Mouse (Mus musculus) layer of hippocampus, adult 11-12 months (tissue): ENCODE results near the gene Tceal1.
"Not testable (repeated sequence)": the region's sequence is repeated elsewhere in the genome, so short reads cannot be mapped to it uniquely, and the experiment has no call there.

Experiments
- DNase-seq: peaks from one replicate; pipeline ENCODE4 v3.0.0; 2022; ENCODE audit warnings: low spot score

Gene Tceal1

DNA sequence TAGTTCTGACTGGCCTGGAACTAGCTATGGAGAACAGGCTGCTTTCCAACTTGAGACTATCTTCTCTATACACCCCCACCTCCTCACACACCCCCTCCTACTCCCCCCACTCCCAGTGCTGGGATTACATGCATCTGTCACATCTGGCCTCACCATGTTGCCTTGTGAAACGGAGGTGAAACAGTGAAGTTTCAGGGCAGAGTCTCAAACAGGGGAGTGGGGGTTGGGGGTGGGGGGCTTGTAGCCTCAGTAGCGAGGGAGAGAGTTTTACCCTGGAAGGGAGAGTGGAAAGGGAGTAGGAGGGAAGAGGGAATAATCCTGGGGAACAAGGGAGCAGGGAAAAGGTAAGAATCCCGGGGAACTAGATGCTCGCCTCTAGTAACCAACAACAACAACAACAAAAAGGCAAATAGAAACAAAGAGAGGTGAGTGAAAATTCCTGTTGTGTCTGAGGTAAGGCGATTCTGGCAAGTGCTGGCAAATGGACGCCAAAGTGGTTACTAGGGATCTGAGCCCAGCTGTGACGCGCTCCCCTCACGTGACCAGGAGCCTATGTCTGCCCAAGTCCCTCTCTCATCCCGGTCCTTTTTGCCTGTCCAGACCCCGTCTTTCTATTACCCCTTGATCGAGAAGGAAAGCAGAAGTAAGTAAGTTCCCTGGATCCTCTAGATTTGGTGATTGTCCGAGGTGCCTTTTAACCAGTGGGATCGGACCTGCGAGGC lies at the start of gene Tceal1:
Gene Tceal1, plus strand, starts transcription at position 537 of the 722 bp plus-strand sequence.
- DNase-seq, result peak; percentile 76

DNA sequence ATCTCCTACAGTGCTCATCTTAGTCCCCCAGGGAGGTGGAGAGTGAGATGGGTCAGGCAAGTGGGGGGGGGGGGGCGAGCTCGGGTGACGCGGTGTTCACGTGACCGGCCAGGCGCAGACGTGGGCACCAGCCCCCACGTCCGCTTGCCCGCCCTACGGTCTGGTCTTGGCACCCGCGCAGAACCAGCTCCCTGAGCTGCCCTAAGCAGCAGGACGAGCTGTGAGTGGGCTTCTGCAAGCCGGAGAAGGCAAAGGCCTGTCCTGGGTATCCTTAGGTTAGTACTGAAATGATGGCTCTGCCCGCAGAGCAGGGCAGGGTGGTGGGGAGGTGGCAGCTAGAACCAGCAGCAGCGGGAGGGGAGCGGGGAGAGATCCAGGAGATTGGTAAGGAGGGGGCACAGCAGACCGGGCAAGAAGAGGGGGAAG lies 41.5 kb upstream of the Tceal1 start:
- DNase-seq, result peak; percentile 18

- peak; percentile 9 for DNase-seq
Observed at GRCm38 (mm10) chrX:136666762-136667464, 40.9 kb upstream of the Tceal1 start.

- no peak for DNase-seq
Observed at GRCm38 (mm10) chrX:136668794-136669193, 39.0 kb upstream of the Tceal1 start.

- no peak for DNase-seq
Observed at GRCm38 (mm10) chrX:136680989-136681388, 26.8 kb upstream of the Tceal1 start.

GRCm38 (mm10) chrX:136691606-136692293 lies 16.0 kb upstream of the Tceal1 start:
- not testable (repeated sequence) for DNase-seq

DNA sequence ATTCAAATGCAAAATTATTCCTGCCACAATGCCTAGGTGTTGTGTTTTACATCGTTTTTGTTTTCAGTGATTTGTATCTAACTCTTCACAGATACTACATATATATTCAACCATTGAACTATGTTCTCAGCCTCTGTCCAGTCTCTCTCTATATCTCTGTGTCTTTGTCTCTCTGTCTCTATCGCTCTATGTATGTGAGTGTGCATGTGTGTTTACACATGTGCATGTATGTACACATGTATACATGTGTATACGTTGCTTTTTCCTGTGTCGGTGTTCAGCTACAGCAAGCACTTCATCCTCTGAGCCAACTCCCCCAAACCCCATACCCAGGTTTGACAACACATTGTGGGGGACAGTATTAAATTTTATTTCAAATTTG lies 15.5 kb upstream of the Tceal1 start:
- no peak for DNase-seq

- DNase-seq, result no peak
Observed at GRCm38 (mm10) chrX:136693196-136693595, 14.6 kb upstream of the Tceal1 start.

GRCm38 (mm10) chrX:136708168-136708681 lies 443 bp downstream of the Tceal1 start:
- peak; percentile 22 for DNase-seq

GRCm38 (mm10) chrX:136708782-136709181 lies 1.0 kb downstream of the Tceal1 start:
- no peak for DNase-seq

DNA sequence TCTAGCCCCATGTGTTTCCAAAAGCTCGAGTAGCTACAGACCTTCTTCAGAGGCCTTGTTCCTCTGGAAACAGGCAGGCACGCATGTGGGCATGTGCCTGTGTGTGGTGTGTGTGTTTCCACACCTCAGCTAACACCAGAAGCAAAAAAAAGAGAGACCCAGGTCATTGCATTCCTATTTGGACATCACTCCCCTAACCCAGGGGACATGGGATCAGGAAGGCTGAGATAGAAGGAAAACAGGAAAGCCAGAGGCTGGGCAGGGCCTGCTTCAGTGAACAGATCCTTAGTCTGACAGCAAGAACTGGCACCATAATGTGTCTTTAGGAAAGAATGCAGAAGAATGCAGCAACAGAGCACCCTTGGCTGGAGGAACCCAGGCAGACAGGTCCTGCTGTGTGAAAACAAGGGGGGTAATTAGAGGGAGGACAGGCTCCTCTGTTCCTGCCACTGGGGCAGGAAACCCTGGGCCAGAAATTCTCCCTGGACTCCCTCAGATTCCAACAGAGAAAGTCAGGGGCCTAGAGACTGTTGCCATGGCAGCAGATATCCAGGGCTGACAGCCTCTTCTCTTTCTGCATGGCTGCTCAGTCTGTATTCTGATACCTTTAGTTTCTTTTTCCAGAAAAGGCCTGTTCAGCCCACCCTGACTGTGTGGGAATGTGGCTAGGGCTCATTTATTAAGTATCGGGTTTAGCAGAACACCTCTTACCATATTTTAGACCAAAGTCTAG lies 7.1 kb downstream of the Tceal1 start:
- DNase-seq, result not testable (repeated sequence)

- no peak for DNase-seq
Observed at GRCm38 (mm10) chrX:136732016-136732415, 24.2 kb downstream of the Tceal1 start.

DNA sequence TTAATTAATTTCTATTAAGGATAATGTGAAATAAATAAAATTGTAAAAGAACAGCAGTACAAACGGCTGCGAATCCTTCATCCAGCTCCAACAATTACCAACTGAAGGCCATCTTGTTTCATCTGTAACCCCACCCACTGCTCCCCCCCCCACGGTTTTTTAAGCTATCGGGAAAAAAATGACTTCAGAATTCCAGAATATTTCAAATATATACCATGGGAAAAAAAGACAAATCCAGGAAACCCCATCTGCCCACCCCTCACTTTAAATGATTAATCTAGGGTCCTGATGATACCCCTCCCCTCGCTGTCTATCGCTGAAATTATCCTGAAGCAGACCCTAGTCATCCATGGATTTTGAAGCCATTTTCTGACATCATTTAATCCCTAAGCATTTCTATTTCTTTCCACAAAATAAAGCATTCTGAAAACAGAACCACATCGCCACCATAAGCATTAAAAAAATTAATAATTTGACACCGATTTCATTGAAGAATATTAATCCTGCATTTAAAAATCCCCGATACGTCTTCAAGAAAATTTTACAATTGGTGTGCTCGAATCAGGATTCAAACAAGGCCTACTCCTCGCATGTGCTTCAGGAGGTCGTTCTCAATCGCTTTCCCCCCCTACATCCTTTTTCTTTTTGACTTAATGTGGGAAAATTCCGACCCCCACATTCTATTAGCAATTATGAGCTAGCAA lies 32.5 kb downstream of the Tceal1 start:
- no peak for DNase-seq

DNA sequence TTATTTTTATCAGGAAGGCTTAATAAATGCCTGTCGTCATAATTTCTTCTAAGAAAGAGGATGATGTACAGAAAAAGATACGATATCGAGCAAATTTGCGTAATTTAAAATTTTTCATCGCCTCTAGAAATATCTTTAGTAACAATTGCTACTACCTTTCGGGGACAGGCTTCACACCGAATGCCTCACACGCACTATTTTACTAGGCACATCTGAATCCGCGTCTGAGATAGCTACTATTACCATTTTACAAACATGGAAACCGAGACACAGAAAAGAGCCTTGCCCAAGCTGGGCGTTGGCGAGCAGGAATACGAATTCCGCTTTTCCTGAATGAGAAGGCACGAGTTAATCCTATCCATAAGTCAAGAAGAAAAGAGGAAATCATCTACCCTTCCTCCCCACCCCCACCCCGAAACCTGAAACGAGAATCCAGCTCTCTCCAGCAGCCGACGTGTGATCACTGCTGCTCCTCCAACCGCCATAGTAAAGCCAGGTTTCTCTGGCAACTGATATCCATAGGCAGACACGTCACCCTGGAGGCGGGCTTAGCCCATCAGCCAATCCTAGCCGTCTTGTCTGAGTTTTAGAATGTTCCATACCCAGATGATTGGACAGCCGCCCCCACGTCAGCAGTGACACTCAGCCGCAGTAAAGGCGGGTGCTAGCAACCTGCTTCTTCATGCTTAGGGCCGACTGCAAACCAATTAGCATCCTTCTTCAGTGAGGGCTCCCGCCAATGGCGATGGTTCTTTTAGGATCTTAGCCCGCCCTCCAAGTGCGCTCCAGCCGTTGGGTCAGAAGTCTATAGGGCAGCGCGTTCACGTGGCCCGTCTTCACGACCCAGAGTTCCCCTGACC lies 33.2 kb downstream of the Tceal1 start:
- peak; percentile 96 for DNase-seq

DNA sequence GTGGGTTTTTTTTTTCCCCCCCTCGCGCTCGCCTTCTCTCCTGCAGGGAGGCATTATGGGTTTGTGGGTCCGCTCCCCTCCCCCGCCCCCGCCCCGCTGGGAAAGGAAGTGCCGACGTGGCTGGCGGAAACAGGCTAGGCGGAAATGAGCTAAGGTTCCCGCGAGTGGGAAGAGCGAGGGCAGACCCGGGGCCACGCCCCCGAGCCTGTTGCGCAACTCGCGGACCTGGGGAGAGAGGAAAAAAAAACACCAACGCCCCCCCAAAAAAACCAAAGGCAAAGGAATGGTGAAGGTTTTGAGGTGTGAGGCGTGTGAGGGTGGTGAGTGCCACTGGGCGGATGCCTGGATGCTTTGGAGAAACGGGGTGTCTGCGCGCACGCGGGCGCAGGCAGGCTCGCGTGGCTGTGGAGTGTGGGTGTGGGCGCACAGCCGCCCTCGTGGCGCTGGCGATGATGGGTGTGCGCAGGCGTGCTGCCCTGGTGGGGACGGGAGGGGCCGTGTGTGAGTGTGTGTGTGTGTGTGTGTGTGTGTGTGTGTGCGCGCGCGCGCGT lies 33.9 kb downstream of the Tceal1 start:
- DNase-seq, result peak; percentile 81

GRCm38 (mm10) chrX:136742241-136742640 lies 34.5 kb downstream of the Tceal1 start:
- DNase-seq, result no peak

DNA sequence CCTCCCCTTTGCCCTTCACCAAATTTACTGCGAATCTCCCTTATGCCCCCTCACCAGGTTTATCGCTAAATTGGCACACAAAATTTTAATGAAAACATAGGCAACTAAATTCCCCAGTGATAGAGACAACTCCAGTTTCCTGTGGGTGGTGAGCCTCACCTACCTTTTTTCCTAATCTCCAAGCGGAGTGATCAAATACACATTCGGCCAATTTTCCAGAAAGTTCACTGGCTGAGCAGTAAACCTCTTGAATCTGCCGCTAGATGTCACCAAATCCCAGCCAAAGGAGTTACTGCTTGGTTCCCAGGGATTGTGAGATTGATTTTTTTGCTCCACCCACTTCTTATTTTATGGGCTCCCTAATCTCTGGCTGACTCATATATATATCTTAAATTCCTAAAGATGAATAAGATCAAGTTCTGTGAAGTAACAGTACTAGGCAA lies 34.9 kb downstream of the Tceal1 start:
- DNase-seq, result peak; percentile 67

DNA sequence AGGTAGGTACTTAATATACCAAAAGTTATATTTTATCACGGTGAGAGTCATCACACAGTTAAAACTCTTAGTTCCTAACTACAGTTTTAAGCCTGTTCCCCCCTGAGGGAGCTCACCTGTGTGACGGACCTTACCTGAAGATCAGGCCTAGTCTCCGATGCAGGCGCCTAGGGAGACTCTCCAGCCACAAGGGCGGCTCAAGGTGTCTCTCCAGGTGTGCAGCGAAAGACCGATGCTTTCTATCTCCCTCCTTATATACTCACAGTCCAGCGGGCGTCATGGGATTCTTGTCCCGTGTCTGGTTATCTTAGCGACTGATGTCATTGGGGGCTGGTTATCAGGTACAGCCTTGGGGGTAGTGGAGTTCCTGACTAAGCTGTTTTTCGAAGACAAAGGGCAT lies 35.7 kb downstream of the Tceal1 start, which contains the start of gene Morf4l2:
Gene Morf4l2, minus strand, starts transcription at position 232 of the 400 bp plus-strand sequence.
- no peak for DNase-seq

- no peak for DNase-seq
Observed at GRCm38 (mm10) chrX:136744663-136745062, 36.9 kb downstream of the Tceal1 start.

DNA sequence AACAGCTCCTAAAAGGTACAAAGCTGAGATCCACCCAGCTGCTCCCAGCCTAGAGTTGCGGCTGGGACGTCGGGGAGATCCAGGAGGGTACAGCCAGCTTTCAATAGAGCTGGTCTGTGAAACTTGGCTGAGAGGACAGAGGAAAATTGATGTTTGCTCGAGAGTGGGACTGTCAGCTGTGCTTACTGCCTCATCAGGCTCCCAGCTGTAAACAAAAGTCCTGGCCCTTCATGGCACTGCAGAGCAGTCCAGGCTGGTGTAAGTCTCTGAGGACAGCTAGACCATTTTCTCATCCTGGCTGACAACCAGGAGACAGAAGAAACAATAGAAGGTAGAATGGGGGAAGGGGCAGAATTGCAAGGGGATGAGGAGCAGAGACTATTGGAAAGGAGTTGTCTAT lies 41.5 kb downstream of the Tceal1 start:
- DNase-seq, result peak; percentile 23
